Mouse (Mus musculus): ENCODE results near the gene Tmcc3. TPM values are rescaled to one million over a fixed set of nuclear protein-coding genes. Genes with fewer than 3 reads are reported as not detected.
A peak's percentile ranks its signal among the peaks of the same experiment; 100 is the strongest.

Gene Tmcc3
- total RNA-seq, 1 experiment: 7.0 TPM

- in situ Hi-C loops (cut with MboI; ENCODE audit: low sequenced_read_pairs in 2 of 2, unreplicated experiment in 2 of 2): no loop called here
- DNase-seq (ENCODE audit: low read depth, low spot score): no peak
- Histone ChIP-seq H3K4me1 (ENCODE audit: control insufficient read depth in 2 of 2, insufficient read depth in 2 of 2, low read length in 2 of 2, poor library complexity in 1 of 2) (peaks cover 2 to 23% of the 10 kb centered on the region in 2 experiments; a peak in 2 of 4 replicates), H3K4me3 (ENCODE audit: insufficient read depth in 1 of 2, low read depth in 1 of 2, low read length in 2 of 2, poor library complexity in 1 of 2, severe bottlenecking in 1 of 2) (peak overlapping the region in 1 of 2 experiments; percentile 30; a peak in 2 of 4 replicates), H3K9me3 (ENCODE audit: control insufficient read depth, insufficient read depth, low read depth, low read length) (no peaks in the 10 kb centered on the region), H3K36me3 (ENCODE audit: control insufficient read depth, insufficient read depth, low read length, poor library complexity, severe bottlenecking) (no peaks in the 10 kb centered on the region), H3K9ac (ENCODE audit: insufficient read depth, low read depth, low read length, poor library complexity, severe bottlenecking) (no peak overlapping the region), H3K27ac (ENCODE audit: insufficient read depth, low read depth, low read length, poor library complexity, severe bottlenecking) (no peak overlapping the region)
- TF ChIP-seq HCFC1 (IDR thresholded peaks at IDR 0.05; ENCODE audit: borderline replicate concordance, insufficient read depth, low read length) (no peak), ZC3H11A (IDR thresholded peaks at IDR 0.05; ENCODE audit: borderline replicate concordance, low read depth, low read length) (no peak), CHD2 (IDR thresholded peaks at IDR 0.05; ENCODE audit: low read depth, low read length) (no peak), ZNF384 (IDR thresholded peaks at IDR 0.05; ENCODE audit: low read depth, low read length) (no peak), MAFK (IDR thresholded peaks at IDR 0.05; ENCODE audit: insufficient read depth, low read depth, low read length) (no peak)
Observed at GRCm38 (mm10) chr10:94521107-94521401, 209.3 kb downstream of the Tmcc3 start.

- Histone ChIP-seq H3K9me3 (ENCODE audit: control insufficient read depth, insufficient read depth, low read depth, low read length) (no peaks in the 10 kb centered on the region), H3K36me3 (ENCODE audit: control insufficient read depth, insufficient read depth, low read length, poor library complexity, severe bottlenecking) (no peaks in the 10 kb centered on the region), H3K4me1 (ENCODE audit: control insufficient read depth in 2 of 2, insufficient read depth in 2 of 2, low read length in 2 of 2, poor library complexity in 1 of 2) (peaks cover 2 to 23% of the 10 kb centered on the region in 2 experiments; a peak in 2 of 4 replicates), H3K27ac (ENCODE audit: insufficient read depth, low read depth, low read length, poor library complexity, severe bottlenecking) (no peak overlapping the region), H3K9ac (ENCODE audit: insufficient read depth, low read depth, low read length, poor library complexity, severe bottlenecking) (no peak overlapping the region), H3K4me3 (ENCODE audit: insufficient read depth in 1 of 2, low read depth in 1 of 2, low read length in 2 of 2, poor library complexity in 1 of 2, severe bottlenecking in 1 of 2) (no peak overlapping the region)
- no peak for DNase-seq (ENCODE audit: low read depth, low spot score)
- in situ Hi-C loops (cut with MboI; ENCODE audit: low sequenced_read_pairs in 2 of 2, unreplicated experiment in 2 of 2): no loop called here
- TF ChIP-seq HCFC1 (IDR thresholded peaks at IDR 0.05; ENCODE audit: borderline replicate concordance, insufficient read depth, low read length) (no peak), ZNF384 (IDR thresholded peaks at IDR 0.05; ENCODE audit: low read depth, low read length) (no peak), CHD2 (IDR thresholded peaks at IDR 0.05; ENCODE audit: low read depth, low read length) (no peak)
Observed at GRCm38 (mm10) chr10:94521776-94522175, 210.0 kb downstream of the Tmcc3 start.

GRCm38 (mm10) chr10:94523297-94523696 is 211.5 kb downstream of the Tmcc3 start:
- in situ Hi-C loops (cut with MboI; ENCODE audit: low sequenced_read_pairs in 2 of 2, unreplicated experiment in 2 of 2): no loop called here
- no peaks in the 10 kb centered on the region for H3K36me3 ChIP-seq (ENCODE audit: control insufficient read depth, insufficient read depth, low read length, poor library complexity, severe bottlenecking)
- no peak overlapping the region for H3K4me3 ChIP-seq (ENCODE audit: insufficient read depth in 1 of 2, low read depth in 1 of 2, low read length in 2 of 2, poor library complexity in 1 of 2, severe bottlenecking in 1 of 2)
- no peak for DNase-seq (ENCODE audit: low read depth, low spot score)
- no peak overlapping the region for H3K27ac ChIP-seq (ENCODE audit: insufficient read depth, low read depth, low read length, poor library complexity, severe bottlenecking)
- no peak overlapping the region for H3K9ac ChIP-seq (ENCODE audit: insufficient read depth, low read depth, low read length, poor library complexity, severe bottlenecking)
- no peaks in the 10 kb centered on the region for H3K9me3 ChIP-seq (ENCODE audit: control insufficient read depth, insufficient read depth, low read depth, low read length)
- TF ChIP-seq CHD2 (IDR thresholded peaks at IDR 0.05; ENCODE audit: low read depth, low read length) (no peak), HCFC1 (IDR thresholded peaks at IDR 0.05; ENCODE audit: borderline replicate concordance, insufficient read depth, low read length) (no peak), ZNF384 (IDR thresholded peaks at IDR 0.05; ENCODE audit: low read depth, low read length) (no peak), MAFK (IDR thresholded peaks at IDR 0.05; ENCODE audit: insufficient read depth, low read depth, low read length) (no peak), ZC3H11A (IDR thresholded peaks at IDR 0.05; ENCODE audit: borderline replicate concordance, low read depth, low read length) (no peak)
- peaks cover 2 to 26% of the 10 kb centered on the region in 2 experiments; a peak in 2 of 4 replicates for H3K4me1 ChIP-seq (ENCODE audit: control insufficient read depth in 2 of 2, insufficient read depth in 2 of 2, low read length in 2 of 2, poor library complexity in 1 of 2)

GRCm38 (mm10) chr10:94523711-94524156 is 212.0 kb downstream of the Tmcc3 start:
- H3K4me1 ChIP-seq (ENCODE audit: control insufficient read depth in 2 of 2, insufficient read depth in 2 of 2, low read length in 2 of 2, poor library complexity in 1 of 2): peaks cover 2 to 26% of the 10 kb centered on the region in 2 experiments; a peak in 2 of 4 replicates
- H3K4me3 ChIP-seq (ENCODE audit: insufficient read depth in 1 of 2, low read depth in 1 of 2, low read length in 2 of 2, poor library complexity in 1 of 2, severe bottlenecking in 1 of 2): no peak overlapping the region
- H3K36me3 ChIP-seq (ENCODE audit: control insufficient read depth, insufficient read depth, low read length, poor library complexity, severe bottlenecking): no peaks in the 10 kb centered on the region
- TF ChIP-seq ZNF384 (IDR thresholded peaks at IDR 0.05; ENCODE audit: low read depth, low read length) (no peak), HCFC1 (IDR thresholded peaks at IDR 0.05; ENCODE audit: borderline replicate concordance, insufficient read depth, low read length) (no peak), CHD2 (IDR thresholded peaks at IDR 0.05; ENCODE audit: low read depth, low read length) (no peak), ZC3H11A (IDR thresholded peaks at IDR 0.05; ENCODE audit: borderline replicate concordance, low read depth, low read length) (no peak), MAFK (IDR thresholded peaks at IDR 0.05; ENCODE audit: insufficient read depth, low read depth, low read length) (no peak)
- in situ Hi-C loops (cut with MboI; ENCODE audit: low sequenced_read_pairs in 2 of 2, unreplicated experiment in 2 of 2): no loop called here
- no peak overlapping the region; the same call in 1 of the 2 replicates for H3K27ac ChIP-seq (ENCODE audit: insufficient read depth, low read depth, low read length, poor library complexity, severe bottlenecking)
- DNase-seq (ENCODE audit: low read depth, low spot score): no peak
- H3K9ac ChIP-seq (ENCODE audit: insufficient read depth, low read depth, low read length, poor library complexity, severe bottlenecking): no peak overlapping the region
- no peaks in the 10 kb centered on the region for H3K9me3 ChIP-seq (ENCODE audit: control insufficient read depth, insufficient read depth, low read depth, low read length)

- no peaks in the 10 kb centered on the region for H3K9me3 ChIP-seq (ENCODE audit: control insufficient read depth, insufficient read depth, low read depth, low read length)
- no peaks in the 10 kb centered on the region for H3K36me3 ChIP-seq (ENCODE audit: control insufficient read depth, insufficient read depth, low read length, poor library complexity, severe bottlenecking)
- H3K4me1 ChIP-seq (ENCODE audit: control insufficient read depth in 2 of 2, insufficient read depth in 2 of 2, low read length in 2 of 2, poor library complexity in 1 of 2): peaks cover 2 to 30% of the 10 kb centered on the region in 2 experiments; a peak in 2 of 4 replicates
- H3K4me3 ChIP-seq (ENCODE audit: insufficient read depth in 1 of 2, low read depth in 1 of 2, low read length in 2 of 2, poor library complexity in 1 of 2, severe bottlenecking in 1 of 2): no peak overlapping the region
- no peak overlapping the region for H3K27ac ChIP-seq (ENCODE audit: insufficient read depth, low read depth, low read length, poor library complexity, severe bottlenecking)
- TF ChIP-seq HCFC1 (IDR thresholded peaks at IDR 0.05; ENCODE audit: borderline replicate concordance, insufficient read depth, low read length) (no peak), ZC3H11A (IDR thresholded peaks at IDR 0.05; ENCODE audit: borderline replicate concordance, low read depth, low read length) (no peak), CHD2 (IDR thresholded peaks at IDR 0.05; ENCODE audit: low read depth, low read length) (no peak)
- in situ Hi-C loops (cut with MboI; ENCODE audit: low sequenced_read_pairs in 2 of 2, unreplicated experiment in 2 of 2): no loop called here
- DNase-seq (ENCODE audit: low read depth, low spot score): no peak
- H3K9ac ChIP-seq (ENCODE audit: insufficient read depth, low read depth, low read length, poor library complexity, severe bottlenecking): no peak overlapping the region
Observed at GRCm38 (mm10) chr10:94524966-94525365, 213.2 kb downstream of the Tmcc3 start.
